Mouse (Mus musculus) stomach, embryonic 16.5 days (tissue): ENCODE measurements at regions not wholly inside any gene's neighbourhood (a gene's known extent, or its start where the extent isn't known, plus 50 kb on each side); places are given as distances from the start of the nearest gene placed in this dataset.

Source experiments
- ATAC-seq: fragments of 200-750 bp; cut with Nextera tagmentation; 2 replicates; pipeline ENCODE4 v1.8.0; 2017; ENCODE audit warnings: moderate number of reproducible peaks, moderate TSS enrichment; ENCODE audit not compliant: insufficient read depth, low FRiP score
- H3K27ac ChIP-seq: fragments of 300-500 bp; sonication (generic); 2 replicates; pipeline ENCODE4 v1.5.1; 2014; ENCODE audit warnings: low read length
- H3K27me3 ChIP-seq: fragments of 300-500 bp; sonication (generic); 2 replicates; pipeline ENCODE4 v1.6.1; 2014; ENCODE audit warnings: low read length, control low read depth, mixed read lengths; ENCODE audit not compliant: control insufficient read depth, insufficient read depth
- H3K36me3 ChIP-seq: fragments of 300-500 bp; sonication (generic); 2 replicates; pipeline ENCODE4 v1.6.1; 2014; ENCODE audit warnings: low read length; ENCODE audit not compliant: control insufficient read depth, insufficient read depth
- H3K4me1 ChIP-seq: fragments of 300-500 bp; sonication (generic); 2 replicates; pipeline ENCODE4 v1.6.1; 2014; ENCODE audit warnings: low read length, control low read depth, mixed read lengths; ENCODE audit not compliant: control insufficient read depth, insufficient read depth
- H3K4me2 ChIP-seq: fragments of 300-500 bp; sonication (generic); 2 replicates; pipeline ENCODE4 v1.6.1; 2014; ENCODE audit warnings: low read depth, low read length, mixed read lengths
- H3K4me3 ChIP-seq: fragments of 300-500 bp; sonication (generic); replicated peaks from 2 replicates; pipeline ENCODE4 v1.5.1; 2014; ENCODE audit warnings: mild to moderate bottlenecking, low read length
- H3K9ac ChIP-seq: fragments of 300-500 bp; sonication (generic); 2 replicates; pipeline ENCODE4 v1.6.1; 2014; ENCODE audit warnings: low read length
- H3K9me3 ChIP-seq: fragments of 300-500 bp; sonication (generic); replicated peaks from 2 replicates; pipeline ENCODE4 v1.6.1; 2016; ENCODE audit warnings: low read length, control low read depth; ENCODE audit not compliant: control insufficient read depth
- WGBS: fragments of 180-500 bp; shearing (Covaris S2); extraction: QIAGEN DNeasy Blood & Tissue Kit; methylation state at CpG from one replicate; pipeline ENCODE4 v1.1.7; 2014; 5-methylcytosine and 5-hydroxymethylcytosine counted together

DNA sequence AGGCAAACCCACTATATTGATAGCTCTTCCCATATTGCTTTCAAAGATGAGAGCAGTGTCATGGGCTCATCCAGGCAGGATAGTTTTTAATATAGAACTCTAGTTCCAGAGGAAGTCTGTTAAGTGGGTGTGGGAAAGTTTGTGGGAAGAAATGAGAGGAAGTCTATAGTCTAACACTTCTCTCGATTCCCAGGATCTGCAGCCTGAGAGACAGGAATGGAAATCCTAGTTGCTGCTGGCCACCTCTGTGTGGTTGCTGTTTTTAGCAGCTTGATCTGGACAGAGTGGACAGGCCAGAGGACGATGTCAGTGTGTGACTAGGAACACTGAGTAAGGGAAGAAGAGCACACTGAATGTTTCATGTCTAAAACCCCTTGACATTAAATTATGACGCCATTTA is 76.8 kb upstream of the Peli1 start:
- no peak for ATAC-seq
- H3K4me1 ChIP-seq: 0 out of 2 replicates have a peak, but pooled peaks cover 10% of the 10 kb centered on the region
- H3K9ac ChIP-seq: no peak overlapping the region
- no peaks in the 10 kb centered on the region for H3K27me3 ChIP-seq
- 56% methylated on average over 3 of the region's 3 CpGs for WGBS
- no peaks in the 10 kb centered on the region for H3K36me3 ChIP-seq
- no peak overlapping the region for H3K4me3 ChIP-seq
- no peak overlapping the region for H3K4me2 ChIP-seq
- no peak overlapping the region for H3K27ac ChIP-seq
- no peaks in the 10 kb centered on the region for H3K9me3 ChIP-seq

DNA sequence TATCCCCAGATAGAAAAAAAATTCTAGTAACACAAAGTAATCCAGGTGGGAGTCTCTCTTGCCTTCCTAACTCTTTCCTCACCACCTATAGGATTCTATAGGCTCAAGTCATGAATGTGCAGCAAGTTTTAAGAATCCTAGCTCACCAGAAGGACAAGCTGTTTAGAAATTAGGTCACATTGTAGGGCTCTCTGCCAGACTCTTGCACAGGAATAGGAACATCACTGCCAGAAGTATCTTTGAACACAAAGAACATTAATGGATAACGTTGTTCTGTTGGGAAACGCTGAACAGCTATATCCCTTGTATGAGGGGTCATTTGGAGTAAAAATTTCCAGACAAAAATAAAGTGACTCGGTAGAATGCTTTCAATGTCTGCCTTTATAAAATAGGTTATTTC is 75.6 kb upstream of the Peli1 start:
- Histone ChIP-seq H3K9me3 (no peaks in the 10 kb centered on the region), H3K27ac (no peak overlapping the region), H3K4me1 (0 out of 2 replicates have a peak, but pooled peaks cover 10% of the 10 kb centered on the region), H3K9ac (no peak overlapping the region), H3K4me2 (no peak overlapping the region), H3K27me3 (no peaks in the 10 kb centered on the region), H3K4me3 (no peak overlapping the region), H3K36me3 (no peaks in the 10 kb centered on the region)
- WGBS: 41% methylated on average over 3 of the region's 3 CpGs
- ATAC-seq: no peak

DNA sequence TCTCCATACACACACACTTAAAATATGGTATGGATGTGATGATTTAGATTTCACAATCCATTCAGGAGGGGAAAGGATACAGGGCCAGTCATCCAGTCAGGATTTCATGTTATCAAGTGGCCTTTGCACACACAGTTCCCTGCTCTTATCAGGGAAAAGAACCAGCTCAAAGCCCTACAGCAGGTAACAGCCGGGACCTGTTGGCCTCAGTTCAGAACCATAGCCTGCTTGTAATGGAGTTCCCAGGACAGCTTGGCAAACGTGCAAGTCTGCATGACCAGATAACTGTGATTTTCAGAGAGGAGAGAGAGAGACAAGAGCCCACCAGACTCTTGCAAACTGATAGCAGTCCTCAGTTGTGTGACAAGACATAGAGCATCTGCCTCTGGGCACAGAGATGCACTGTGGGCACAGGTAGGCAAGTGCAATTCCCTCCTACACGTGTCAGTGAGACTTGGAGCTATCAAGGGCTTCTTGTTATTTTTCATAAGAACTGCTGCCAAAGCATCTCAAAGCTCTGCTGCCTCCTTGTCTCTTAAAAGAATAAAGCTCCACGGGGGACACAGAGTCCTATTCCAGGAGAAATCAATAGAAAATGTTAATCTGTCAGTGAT is 74.9 kb upstream of the Peli1 start:
- no peak overlapping the region for H3K4me2 ChIP-seq
- H3K4me3 ChIP-seq: no peak overlapping the region
- no peak overlapping the region for H3K27ac ChIP-seq
- H3K27me3 ChIP-seq: no peaks in the 10 kb centered on the region
- H3K36me3 ChIP-seq: no peaks in the 10 kb centered on the region
- no peaks in the 10 kb centered on the region for H3K9me3 ChIP-seq
- WGBS: 34% methylated on average over 4 of the region's 4 CpGs
- ATAC-seq: peak; percentile 60; the same call in 1 of the 2 replicates
- H3K9ac ChIP-seq: no peak overlapping the region
- H3K4me1 ChIP-seq: 0 out of 2 replicates have a peak, but pooled peaks cover 10% of the 10 kb centered on the region

DNA sequence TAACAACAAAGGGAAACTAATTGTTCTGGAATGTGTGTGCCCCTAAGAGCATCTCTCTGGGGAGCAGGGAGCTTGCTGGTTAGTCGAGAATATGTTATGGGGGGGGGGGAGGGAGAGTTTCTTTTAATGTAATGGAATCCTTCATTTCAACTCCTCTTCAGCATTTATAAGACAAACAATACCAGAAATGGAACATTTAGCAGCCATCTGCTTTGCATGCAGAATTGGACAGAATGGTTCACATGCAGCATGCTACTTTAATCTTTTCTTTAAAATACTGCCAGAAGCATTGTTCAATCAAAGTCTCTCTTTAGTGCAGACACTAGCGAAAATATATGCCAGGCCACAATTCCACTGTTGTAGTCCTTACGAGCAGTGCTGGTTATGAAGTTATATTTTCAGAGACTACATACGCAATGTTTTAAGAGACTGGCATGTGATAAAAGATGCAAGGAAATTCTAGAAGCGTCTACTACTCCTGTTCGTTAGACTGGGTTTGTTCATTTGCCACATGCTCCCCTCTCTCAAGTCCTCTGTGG is 74.2 kb upstream of the Peli1 start:
- Histone ChIP-seq H3K27ac (no peak overlapping the region), H3K36me3 (no peaks in the 10 kb centered on the region), H3K4me2 (no peak overlapping the region), H3K9ac (no peak overlapping the region), H3K27me3 (no peaks in the 10 kb centered on the region), H3K4me1 (0 out of 2 replicates have a peak, but pooled peaks cover 10% of the 10 kb centered on the region), H3K9me3 (no peaks in the 10 kb centered on the region), H3K4me3 (no peak overlapping the region)
- ATAC-seq: no peak
- 67% methylated on average over 6 of the region's 6 CpGs for WGBS

DNA sequence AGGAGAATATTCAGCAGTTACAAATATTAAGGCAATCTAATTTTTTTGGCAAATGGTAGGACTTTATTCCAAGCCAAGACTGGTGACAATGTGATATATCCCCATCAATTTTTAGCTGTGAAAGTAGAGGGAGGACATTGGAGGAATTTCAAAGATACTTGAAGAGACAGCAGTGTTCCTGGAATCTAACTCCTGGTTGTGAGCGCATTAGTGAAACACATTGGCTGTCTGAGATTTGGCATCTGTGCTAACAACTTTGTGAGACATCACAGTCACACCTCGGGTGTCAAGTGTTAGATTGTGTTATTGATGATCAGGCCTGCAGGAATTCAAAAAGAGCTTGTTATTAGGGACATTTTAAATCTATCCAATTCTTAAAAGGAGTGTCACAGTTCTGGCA is 71.3 kb upstream of the Peli1 start:
- no peak overlapping the region for H3K27ac ChIP-seq
- ATAC-seq: no peak
- no peak overlapping the region for H3K4me3 ChIP-seq
- no peak overlapping the region for H3K4me2 ChIP-seq
- 60% methylated on average over 2 of the region's 2 CpGs for WGBS
- H3K9me3 ChIP-seq: no peaks in the 10 kb centered on the region
- no peaks in the 10 kb centered on the region for H3K27me3 ChIP-seq
- no peak overlapping the region for H3K9ac ChIP-seq
- H3K36me3 ChIP-seq: no peaks in the 10 kb centered on the region
- H3K4me1 ChIP-seq: 0 out of 2 replicates have a peak, but pooled peaks cover 10% of the 10 kb centered on the region

DNA sequence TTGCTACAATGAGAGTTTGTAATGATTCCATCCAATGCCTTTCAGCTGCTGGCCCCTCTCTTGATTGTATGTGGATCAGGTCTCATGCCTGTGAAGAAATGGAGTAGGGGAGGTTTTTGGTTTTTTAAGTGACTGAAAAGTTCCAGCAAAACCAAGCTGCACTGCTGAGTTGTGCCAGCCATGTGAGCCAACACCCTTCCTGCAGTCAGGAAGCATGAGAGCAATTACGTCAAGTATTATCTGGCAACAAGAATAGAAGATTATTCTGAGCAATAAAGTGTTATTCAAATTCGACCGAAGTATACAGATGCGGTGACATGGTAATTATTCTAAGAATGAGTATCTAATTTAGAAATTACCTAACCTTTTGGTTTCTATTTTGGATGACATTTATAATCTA is 67.0 kb upstream of the Peli1 start:
- Histone ChIP-seq H3K27ac (no peak overlapping the region), H3K9me3 (no peaks in the 10 kb centered on the region), H3K27me3 (no peaks in the 10 kb centered on the region), H3K9ac (no peak overlapping the region), H3K4me1 (no peaks in the 10 kb centered on the region), H3K36me3 (no peaks in the 10 kb centered on the region), H3K4me3 (no peak overlapping the region), H3K4me2 (no peak overlapping the region)
- ATAC-seq: no peak
- 74% methylated on average over 4 of the region's 4 CpGs for WGBS

DNA sequence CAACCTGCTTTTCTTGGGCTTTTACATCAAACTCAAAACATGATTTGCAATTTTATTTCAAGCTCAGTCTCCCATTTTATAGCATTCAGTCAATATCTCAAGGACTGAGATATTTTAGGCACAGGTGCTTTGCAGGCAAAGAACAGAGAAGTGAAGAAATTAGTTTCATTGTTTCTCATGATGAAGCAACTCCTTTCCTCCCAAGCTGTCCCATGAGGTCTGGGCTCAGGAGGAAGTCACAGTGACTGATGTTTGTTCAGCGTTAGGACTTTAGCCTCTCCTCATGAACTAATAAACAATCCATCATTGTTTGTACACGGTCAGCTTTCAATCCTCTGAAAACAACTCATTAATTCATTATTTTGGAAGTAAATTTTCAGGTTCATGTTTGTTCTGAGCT is 66.6 kb upstream of the Peli1 start:
- H3K9me3 ChIP-seq: no peaks in the 10 kb centered on the region
- WGBS: 21% methylated on average over 2 of the region's 2 CpGs
- no peak for ATAC-seq
- H3K27me3 ChIP-seq: no peaks in the 10 kb centered on the region
- H3K9ac ChIP-seq: no peak overlapping the region
- no peak overlapping the region for H3K4me3 ChIP-seq
- no peak overlapping the region for H3K27ac ChIP-seq
- H3K36me3 ChIP-seq: no peaks in the 10 kb centered on the region
- H3K4me2 ChIP-seq: no peak overlapping the region
- H3K4me1 ChIP-seq: no peaks in the 10 kb centered on the region

DNA sequence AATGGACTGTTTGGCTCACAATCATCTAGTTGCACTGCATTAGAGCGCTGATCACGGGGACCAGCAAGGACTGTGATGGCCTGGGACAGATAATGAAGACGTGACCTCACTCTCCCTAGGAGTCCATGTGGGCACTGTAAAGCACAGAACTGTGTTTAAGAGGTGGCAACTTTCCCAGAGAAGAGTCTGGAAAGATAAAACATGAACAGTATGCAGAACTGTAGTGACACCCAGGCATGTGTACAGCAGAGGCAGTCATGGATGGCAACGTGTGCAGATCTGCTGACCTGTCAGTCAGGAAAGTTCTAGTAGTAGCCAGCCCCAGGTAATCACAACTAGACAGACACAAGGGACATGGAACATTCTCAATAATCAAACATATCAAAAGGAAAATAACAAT is 63.8 kb upstream of the Peli1 start:
- Histone ChIP-seq H3K27me3 (no peaks in the 10 kb centered on the region), H3K9ac (no peak overlapping the region), H3K4me2 (no peak overlapping the region), H3K4me1 (no peaks in the 10 kb centered on the region), H3K9me3 (no peaks in the 10 kb centered on the region), H3K36me3 (no peaks in the 10 kb centered on the region), H3K27ac (no peak overlapping the region), H3K4me3 (no peak overlapping the region)
- 82% methylated on average over 4 of the region's 4 CpGs for WGBS
- ATAC-seq: no peak

DNA sequence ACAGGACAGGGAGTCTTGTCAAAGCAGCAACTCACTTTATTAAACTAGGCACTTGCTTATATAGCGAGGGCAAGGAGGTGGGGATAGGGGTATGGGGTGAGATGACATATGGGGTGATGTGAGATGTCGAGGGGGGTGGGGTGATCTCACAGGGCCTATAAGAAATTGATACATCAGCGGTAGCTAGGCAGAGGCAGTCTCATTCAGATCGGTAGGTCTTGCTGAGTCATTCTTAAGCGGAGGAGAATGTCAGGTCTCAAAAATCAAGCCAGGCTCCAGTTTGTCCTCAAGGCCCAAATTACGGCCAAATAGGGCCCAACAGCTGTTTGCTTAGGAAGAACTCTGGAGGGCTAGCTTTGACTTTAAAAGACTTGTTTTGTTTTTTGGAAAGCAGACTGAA is 60.7 kb upstream of the Peli1 start:
- no peak overlapping the region for H3K4me3 ChIP-seq
- WGBS: 94% methylated on average over 6 of the region's 6 CpGs
- ATAC-seq: no peak

More for the DNA sequence above, 60.7 kb upstream of the Peli1 start:
- Histone ChIP-seq H3K27ac (no peak overlapping the region), H3K4me2 (no peak overlapping the region), H3K27me3 (no peaks in the 10 kb centered on the region), H3K36me3 (no peaks in the 10 kb centered on the region), H3K9ac (no peak overlapping the region), H3K4me1 (peaks cover 15% of the 10 kb centered on the region), H3K9me3 (no peaks in the 10 kb centered on the region)
